Mouse (Mus musculus): Measurements from ENCODE around the gene Nat9.

DNA sequence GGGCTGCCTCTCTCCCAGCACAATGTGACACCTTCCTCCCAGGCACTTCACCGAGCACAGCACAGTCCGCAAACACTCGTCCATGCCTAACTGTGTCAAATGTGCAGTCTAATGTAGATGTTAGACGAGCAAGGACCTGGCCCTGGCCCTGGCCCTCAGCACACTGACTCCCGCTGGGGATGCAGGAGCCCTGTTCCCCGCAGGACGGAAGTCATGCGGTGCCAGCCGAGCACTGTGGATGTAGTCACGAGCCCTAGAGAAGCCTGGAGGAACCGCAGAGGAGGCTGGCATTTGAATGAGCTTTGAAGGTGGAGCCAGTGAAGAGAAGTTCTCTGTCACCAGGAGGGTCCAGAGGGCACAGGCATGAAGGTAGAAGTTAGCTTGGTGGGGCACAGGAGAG lies 35.8 kb upstream of the Nat9 start:
- no peak for TF ChIP-seq POLR2A (IDR thresholded peaks at IDR 0.05; ENCODE audit: low read depth, low read length)
- no peak for TF ChIP-seq CTCF (conservative IDR thresholded peaks at IDR 0.05; ENCODE audit: insufficient read depth, insufficient read length, low read depth, low read length)

All from kidney, adult 2 months (tissue).